In the genomic region with DNA sequence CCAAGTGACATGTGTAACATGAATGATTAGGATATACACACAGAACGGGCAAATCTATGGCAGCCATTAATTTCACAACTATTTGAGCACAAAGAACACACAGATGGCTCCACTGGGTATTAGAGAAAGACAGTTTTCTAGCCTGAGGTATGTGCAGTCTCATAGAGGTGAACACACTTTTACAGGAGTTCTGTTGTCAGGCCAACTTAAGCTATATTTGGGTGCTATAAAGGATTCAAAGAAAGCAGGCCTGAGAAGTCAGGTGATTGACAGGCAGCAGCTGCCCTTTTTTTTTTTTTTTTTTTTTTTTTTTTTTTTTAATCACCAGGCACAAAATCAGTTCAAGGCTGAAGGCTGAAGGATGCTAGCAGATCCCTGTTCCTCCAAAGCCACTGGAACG, we compare ENCODE assay signal across 19 mouse cellular contexts.
DNase-seq lines count a peak whose midpoint lies in the region; ATAC-seq and TF ChIP-seq lines count a peak whose summit lies in the region.
"Had no signal": no experiment of that assay in that cellular context is flagged by ENCODE, and none has a peak within 500 bp of the region (broad histone marks: within the 10 kb centered on the region; RNA-seq: fewer than 3 reads in every experiment).

No protein-coding gene starts in this region.

- ATAC-seq in neural tube, embryonic 11.5 days (ENCODE audit: insufficient read depth, low FRiP score, low TSS enrichment), result peak; percentile 49; the same call in 1 of the 2 replicates
- ATAC-seq in forebrain, embryonic 14.5 days, result peak; percentile 78
- ATAC-seq: intestine, postnatal 0 days had no signal

- H3K27ac ChIP-seq in neural tube, embryonic 11.5 days (ENCODE audit: low read depth, low read length), result no peak overlapping the region
- H3K27ac ChIP-seq in forebrain, embryonic 14.5 days (ENCODE audit: low read depth, low read length), result peak overlapping the region; percentile 44; the same call in 1 of the 2 replicates
- H3K27ac ChIP-seq in limb, embryonic 10.5 days, result peak overlapping the region; percentile 84; the same call in 1 of the 2 replicates
- H3K27ac ChIP-seq in embryonic facial prominence, embryonic 10.5 days (replicated peaks), result no peak overlapping the region
- H3K27ac ChIP-seq: heart, adult 2 months; stomach, embryonic 15.5 days had no signal

- no peak overlapping the region for H3K4me3 ChIP-seq in neural tube, embryonic 11.5 days (ENCODE audit: low read depth, low read length)
- H3K4me3 ChIP-seq in forebrain, embryonic 14.5 days (ENCODE audit: low read depth, low read length), result no peak overlapping the region
- no peak overlapping the region for H3K4me3 ChIP-seq in limb, embryonic 10.5 days
- no peak overlapping the region for H3K4me3 ChIP-seq in myocyte
- no peak overlapping the region for H3K4me3 ChIP-seq in embryonic facial prominence, embryonic 10.5 days
- H3K4me3 ChIP-seq: heart, adult 2 months; stomach, embryonic 15.5 days had no signal

- H3K27me3 ChIP-seq in neural tube, embryonic 11.5 days (ENCODE audit: control insufficient read depth, insufficient read depth, low read length), result no peaks in the 10 kb centered on the region
- no peaks in the 10 kb centered on the region for H3K27me3 ChIP-seq in forebrain, embryonic 14.5 days (replicated peaks; ENCODE audit: control insufficient read depth, insufficient read depth, low read length)
- H3K27me3 ChIP-seq in limb, embryonic 10.5 days (ENCODE audit: low read depth, poor library complexity, severe bottlenecking), result no peaks in the 10 kb centered on the region
- H3K27me3 ChIP-seq in myocyte (ENCODE audit: control insufficient read depth, insufficient read depth, insufficient read length), result no peaks in the 10 kb centered on the region
- no peaks in the 10 kb centered on the region for H3K27me3 ChIP-seq in embryonic facial prominence, embryonic 10.5 days (replicated peaks; ENCODE audit: low read depth, poor library complexity, severe bottlenecking)
- H3K27me3 ChIP-seq: stomach, embryonic 15.5 days had no signal

- no peak overlapping the region for H3K4me2 ChIP-seq in neural tube, embryonic 11.5 days (ENCODE audit: low read depth)
- H3K4me2 ChIP-seq in forebrain, embryonic 14.5 days (ENCODE audit: low read length), result no peak overlapping the region
- peak overlapping the region; percentile 55 for H3K4me2 ChIP-seq in myocyte (ENCODE audit: low read depth)
- H3K4me2 ChIP-seq: stomach, embryonic 15.5 days had no signal

- no peak for TF ChIP-seq POLR2A in myocyte (IDR thresholded peaks at IDR 0.05; ENCODE audit: insufficient read length, low read depth)

- no peaks in the 10 kb centered on the region for H3K36me3 ChIP-seq in neural tube, embryonic 11.5 days (ENCODE audit: control insufficient read depth, insufficient read depth, low read length)
- no peaks in the 10 kb centered on the region for H3K36me3 ChIP-seq in forebrain, embryonic 14.5 days (ENCODE audit: control insufficient read depth, insufficient read depth, low read length)
- H3K36me3 ChIP-seq in limb, embryonic 10.5 days, result no peaks in the 10 kb centered on the region
- peaks cover 19% of the 10 kb centered on the region for H3K36me3 ChIP-seq in myocyte (ENCODE audit: control insufficient read depth, insufficient read depth)
- no peaks in the 10 kb centered on the region for H3K36me3 ChIP-seq in embryonic facial prominence, embryonic 10.5 days (replicated peaks)
- H3K36me3 ChIP-seq: stomach, embryonic 15.5 days had no signal

- H3K4me1 ChIP-seq in neural tube, embryonic 11.5 days (ENCODE audit: control insufficient read depth, insufficient read depth, low read length), result peaks cover 4% of the 10 kb centered on the region; the same call in 1 of the 2 replicates
- H3K4me1 ChIP-seq in forebrain, embryonic 14.5 days (ENCODE audit: control insufficient read depth, insufficient read depth, low read length), result peaks cover 16% of the 10 kb centered on the region
- H3K4me1 ChIP-seq in limb, embryonic 10.5 days, result peaks cover 29% of the 10 kb centered on the region
- peaks cover 26% of the 10 kb centered on the region for H3K4me1 ChIP-seq in embryonic facial prominence, embryonic 10.5 days
- H3K4me1 ChIP-seq: stomach, embryonic 15.5 days had no signal

- H3ac ChIP-seq in myocyte (ENCODE audit: control insufficient read depth, insufficient read length), result no peak overlapping the region

- no peaks in the 10 kb centered on the region for H3K9me3 ChIP-seq in neural tube, embryonic 11.5 days (ENCODE audit: control insufficient read depth, low read length)
- no peaks in the 10 kb centered on the region for H3K9me3 ChIP-seq in forebrain, embryonic 14.5 days (replicated peaks; ENCODE audit: control insufficient read depth, low read length)
- H3K9me3 ChIP-seq in limb, embryonic 10.5 days (replicated peaks), result no peaks in the 10 kb centered on the region
- H3K9me3 ChIP-seq in embryonic facial prominence, embryonic 10.5 days, result no peaks in the 10 kb centered on the region
- H3K9me3 ChIP-seq: stomach, embryonic 15.5 days had no signal

- 34% methylated on average over 2 of the region's 2 CpGs for WGBS in neural tube, embryonic 11.5 days
- WGBS in forebrain, embryonic 14.5 days, result 8% methylated on average over 2 of the region's 2 CpGs
- WGBS in limb, embryonic 10.5 days, result 76% methylated on average over 2 of the region's 2 CpGs
- 52% methylated on average over 2 of the region's 2 CpGs for WGBS in embryonic facial prominence, embryonic 10.5 days

- no peak for DNase-seq in neural tube, embryonic 11.5 days (ENCODE audit: low spot score)
- no peak for DNase-seq in neural tube, embryonic 10.5 days (ENCODE audit: extremely low spot score, low spot score)
- DNase-seq in forebrain, embryonic 14.5 days (ENCODE audit: low spot score), result peak; percentile 73
- DNase-seq in limb, embryonic 10.5 days (ENCODE audit: low spot score), result no peak
- DNase-seq in embryonic facial prominence, embryonic 10.5 days (ENCODE audit: low spot score), result no peak
- DNase-seq in natural killer cell, adult 2 months (ENCODE audit: low spot score in 2 of 2), result no peak
- DNase-seq in urinary bladder, postnatal 4 days (ENCODE audit: low spot score in 2 of 2), result no peak
- DNase-seq: adrenal gland, adult 2 months; cerebellum, adult 11-12 months; heart, adult 2 months; heart, postnatal 36 days; kidney, postnatal 14 days; liver; lung, adult 2 months; right cerebral cortex, adult 18-20 months; spleen, adult 18-20 months had no signal

- peaks cover 21% of the 10 kb centered on the region for H3K79me2 ChIP-seq in myocyte (ENCODE audit: control insufficient read depth, insufficient read depth)

- no peak overlapping the region for H3K9ac ChIP-seq in neural tube, embryonic 11.5 days (ENCODE audit: low read length)
- H3K9ac ChIP-seq in forebrain, embryonic 14.5 days (ENCODE audit: low read length), result no peak overlapping the region
- H3K9ac ChIP-seq: stomach, embryonic 15.5 days had no signal

TF ChIP-seq in myocyte, 11 proteins besides CTCF, POLR2A, EP300 and RAD21:
- no peak for TF ChIP-seq TCF3 (IDR thresholded peaks at IDR 0.05; ENCODE audit: insufficient read length, low read depth)
- no peak for TF ChIP-seq E2F4 (IDR thresholded peaks at IDR 0.05; ENCODE audit: insufficient read depth)
- no peak for TF ChIP-seq MAX (IDR thresholded peaks at IDR 0.05; ENCODE audit: low read depth)
- TF ChIP-seq MYOD1 (IDR thresholded peaks at IDR 0.05; ENCODE audit: control insufficient read depth in 1 of 3, insufficient read length in 2 of 3, low read depth in 2 of 3), result peak; percentile 60 to 83 (median 67)
- peak; percentile 79 for TF ChIP-seq TCF12 (IDR thresholded peaks at IDR 0.05; ENCODE audit: insufficient read depth, poor library complexity, severe bottlenecking)
TF ChIP-seq in myocyte: peak in this region for 2.

Comparison
In these comparisons a context has a peak if more than half of its experiments do, and no peak if none do; other contexts are left out.
1. H3K27ac ChIP-seq: peak in forebrain, embryonic 14.5 days (single experiment) and limb, embryonic 10.5 days (single experiment); none in neural tube, embryonic 11.5 days (single experiment) and embryonic facial prominence, embryonic 10.5 days (single experiment).